In the genomic region with DNA sequence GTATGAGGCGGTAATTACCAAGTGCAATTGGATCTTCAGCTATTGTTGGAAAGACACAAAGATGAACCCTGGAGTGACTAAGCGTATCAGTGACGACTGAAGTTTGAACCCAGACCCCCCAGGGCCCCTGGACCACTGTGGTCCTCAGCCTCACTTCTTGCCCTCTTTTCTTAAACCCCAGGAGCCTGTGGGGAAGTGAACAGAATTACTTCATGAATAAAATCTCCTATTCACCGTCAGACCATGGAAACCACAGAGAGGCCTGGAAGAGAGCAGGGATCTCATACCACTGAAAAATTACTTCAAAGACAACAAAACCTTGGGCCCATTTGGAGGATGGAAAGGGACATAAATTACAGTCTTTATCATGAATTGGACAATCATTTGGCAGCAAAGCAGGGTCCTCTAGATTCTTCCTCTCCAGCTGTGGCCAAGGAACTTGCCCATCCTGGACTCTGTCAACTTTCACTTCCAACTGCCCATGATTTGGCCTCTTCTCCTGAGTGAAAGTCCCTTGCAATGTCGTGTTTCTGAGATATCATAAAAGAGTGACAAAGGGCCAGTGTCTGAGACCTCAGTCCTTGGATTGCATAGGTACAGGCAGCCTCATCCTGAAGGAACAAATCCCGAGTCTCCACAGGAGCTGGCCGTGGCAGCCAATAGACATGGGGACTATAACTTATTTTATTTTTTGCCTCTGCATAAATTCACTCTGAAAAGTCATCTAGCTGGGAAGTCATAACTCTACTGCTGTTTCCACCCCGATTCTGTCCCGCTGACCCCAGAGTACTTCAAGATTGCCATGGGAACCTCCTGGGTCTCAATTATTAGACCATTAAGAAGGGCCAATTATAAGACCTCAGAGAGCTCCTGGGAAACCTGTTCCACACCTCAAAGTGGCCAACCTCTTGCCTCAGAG, we compare ENCODE assay signal across 9 mouse cellular contexts. TPM values are rescaled to one million over a fixed set of nuclear protein-coding genes. Genes with fewer than 3 reads are reported as not detected.
DNase-seq lines count a peak whose midpoint lies in the region; ATAC-seq lines count a peak whose summit lies in the region.
"Had no signal": no experiment of that assay in that cellular context is flagged by ENCODE, and none has a peak within 500 bp of the region (broad histone marks: within the 10 kb centered on the region; RNA-seq: fewer than 3 reads in every experiment).

No protein-coding gene starts in this region.

- H3K4me2 ChIP-seq in heart, embryonic 11.5 days = peak overlapping the region; percentile 63
- peak overlapping the region; percentile 73 for H3K4me2 ChIP-seq in forebrain, embryonic 14.5 days (ENCODE audit: low read length)
- H3K4me2 ChIP-seq: liver, embryonic 13.5 days had no signal

- H3K4me1 ChIP-seq in heart, embryonic 11.5 days (ENCODE audit: control insufficient read depth, insufficient read depth, low read length) = peaks cover 5% of the 10 kb centered on the region
- peaks cover 56% of the 10 kb centered on the region for H3K4me1 ChIP-seq in forebrain, embryonic 14.5 days (ENCODE audit: control insufficient read depth, insufficient read depth, low read length)
- H3K4me1 ChIP-seq in midbrain, embryonic 10.5 days = peaks cover 93% of the 10 kb centered on the region
- H3K4me1 ChIP-seq: liver, embryonic 13.5 days had no signal

- no peaks in the 10 kb centered on the region for H3K27me3 ChIP-seq in heart, embryonic 11.5 days (ENCODE audit: control insufficient read depth, insufficient read depth, low read length)
- H3K27me3 ChIP-seq in forebrain, embryonic 14.5 days (replicated peaks; ENCODE audit: control insufficient read depth, insufficient read depth, low read length) = no peaks in the 10 kb centered on the region
- no peaks in the 10 kb centered on the region for H3K27me3 ChIP-seq in midbrain, embryonic 10.5 days (ENCODE audit: low read depth, poor library complexity, severe bottlenecking)

- intact Hi-C loops in heart, postnatal 36 days (cut with DNase I) = loop anchor here (5.0 kb wide), 3 partner anchors 74 to 601 kb away; a partner anchor contains a TSS

- H3K9ac ChIP-seq in heart, embryonic 11.5 days (ENCODE audit: low read depth, low read length) = 0 out of 2 replicates have a peak overlapping the region, but pooled peaks have one; percentile 16
- peak overlapping the region; percentile 98 for H3K9ac ChIP-seq in forebrain, embryonic 14.5 days (ENCODE audit: low read length)
- H3K9ac ChIP-seq: liver, embryonic 13.5 days had no signal

- WGBS in heart, embryonic 11.5 days (ENCODE audit: insufficient replicate concordance) = 69% methylated on average over 9 of the region's 9 CpGs
- WGBS in forebrain, embryonic 14.5 days = 14% methylated on average over 9 of the region's 9 CpGs
- 39% methylated on average over 9 of the region's 9 CpGs for WGBS in midbrain, embryonic 10.5 days

- H3K4me3 ChIP-seq in heart, embryonic 11.5 days (ENCODE audit: low read depth, low read length) = no peak overlapping the region; the same call in 1 of the 2 replicates
- H3K4me3 ChIP-seq in forebrain, embryonic 14.5 days (ENCODE audit: low read depth, low read length) = peak overlapping the region; percentile 87
- peak overlapping the region; percentile 78 for H3K4me3 ChIP-seq in midbrain, embryonic 10.5 days

- H3K9me3 ChIP-seq in heart, embryonic 11.5 days (replicated peaks; ENCODE audit: control insufficient read depth, low read length) = no peaks in the 10 kb centered on the region
- no peaks in the 10 kb centered on the region for H3K9me3 ChIP-seq in forebrain, embryonic 14.5 days (replicated peaks; ENCODE audit: control insufficient read depth, low read length)
- no peaks in the 10 kb centered on the region for H3K9me3 ChIP-seq in midbrain, embryonic 10.5 days (replicated peaks)
- H3K9me3 ChIP-seq: liver, embryonic 13.5 days had no signal

- no peaks in the 10 kb centered on the region for H3K36me3 ChIP-seq in heart, embryonic 11.5 days (ENCODE audit: control insufficient read depth, insufficient read depth, low read length)
- no peaks in the 10 kb centered on the region for H3K36me3 ChIP-seq in forebrain, embryonic 14.5 days (ENCODE audit: control insufficient read depth, insufficient read depth, low read length)
- peaks cover 36% of the 10 kb centered on the region for H3K36me3 ChIP-seq in midbrain, embryonic 10.5 days
- H3K36me3 ChIP-seq: liver, embryonic 13.5 days had no signal

- DNase-seq in heart, postnatal 36 days = no peak
- DNase-seq in adipocyte (ENCODE audit: low spot score) = peak; percentile 58
- DNase-seq in forebrain, embryonic 14.5 days (ENCODE audit: low spot score) = no peak
- DNase-seq in midbrain, embryonic 10.5 days (ENCODE audit: low spot score) = peak; percentile 15
- DNase-seq in left cerebral cortex, adult 8-10 months (ENCODE audit: low spot score in 2 of 2) = no peak
- DNase-seq in spleen, postnatal 14 days (ENCODE audit: low spot score in 2 of 2) = no peak
- DNase-seq: liver, embryonic 13.5 days had no signal

- no peak overlapping the region for H3K27ac ChIP-seq in heart, embryonic 11.5 days (ENCODE audit: low read depth, low read length)
- H3K27ac ChIP-seq in forebrain, embryonic 14.5 days (ENCODE audit: low read depth, low read length) = no peak overlapping the region
- H3K27ac ChIP-seq in midbrain, embryonic 10.5 days (replicated peaks) = peak overlapping the region; percentile 99
- H3K27ac ChIP-seq: liver, embryonic 13.5 days had no signal

- ATAC-seq in heart, embryonic 11.5 days (replicated peaks; ENCODE audit: insufficient number of reproducible peaks, low FRiP score, low TSS enrichment) = no peak
- no peak for ATAC-seq in forebrain, embryonic 14.5 days
- no peak for ATAC-seq in CD4-positive, CD25-positive, alpha-beta regulatory T cell, adult 4 months

RNA-seq across cellular contexts. Expression of a gene that starts 2.6 kb away (rescaled TPM):
- 8.7 and 8.9 TPM in 2 replicates for polyA plus RNA-seq in heart, embryonic 11.5 days (2014; fragmentation: Nextera tagmentation; extraction: Ambion mirVana)
- 1 to 10 TPM; 4.8 to 5.9 TPM for total RNA-seq in heart, postnatal 36 days (2021)
- polyA plus RNA-seq in forebrain, embryonic 14.5 days (2014; fragmentation: Nextera tagmentation; extraction: Ambion mirVana) = 11.5 and 13.3 TPM in 2 replicates
- polyA plus RNA-seq in midbrain, embryonic 10.5 days (2016; fragmentation: Nextera tagmentation; extraction: Ambion mirVana) = 30.8 and 37.1 TPM in 2 replicates
- polyA plus RNA-seq in CD4-positive, CD25-positive, alpha-beta regulatory T cell, adult 4 months (2017; shearing (Covaris generic)) = under 1 TPM in 1 of 2 experiments, not detected in 1; 0.79 TPM
- 10 to 100 TPM; 13.9 to 16.8 (median 15.3) TPM for total RNA-seq in left cerebral cortex, adult 8-10 months (2022)

Comparison
In these comparisons a context has a peak if more than half of its experiments do, and no peak if none do; other contexts are left out.
1. DNase-seq: peak in adipocyte (single experiment) and midbrain, embryonic 10.5 days (single experiment); none in heart, postnatal 36 days (0 of 2), forebrain, embryonic 14.5 days (single experiment), left cerebral cortex, adult 8-10 months (0 of 2) and spleen, postnatal 14 days (0 of 2).